Mouse (Mus musculus) lung, adult 10 weeks (tissue): ENCODE measurements around the gene Olfr429. TPM values are rescaled to one million over a fixed set of nuclear protein-coding genes. Genes with fewer than 3 reads are reported as not detected.

Experiments used
- polyA plus RNA-seq: library from polyadenylated mRNA; stranded (reverse); fragments of 350-450 nt; fragmentation: Illumina TruSeq; extraction: RNeasy Lipid Tissue Mini Kit (QIAGEN cat#74804); gene quantifications from one replicate; pipeline ENCODE4 v1.2.3, GENCODE M21; 2014; ENCODE audit warnings: low read depth, low replicate concordance; ENCODE audit not compliant: insufficient read depth

The Olfr429 gene
- not detected for polyA plus RNA-seq

DNA sequence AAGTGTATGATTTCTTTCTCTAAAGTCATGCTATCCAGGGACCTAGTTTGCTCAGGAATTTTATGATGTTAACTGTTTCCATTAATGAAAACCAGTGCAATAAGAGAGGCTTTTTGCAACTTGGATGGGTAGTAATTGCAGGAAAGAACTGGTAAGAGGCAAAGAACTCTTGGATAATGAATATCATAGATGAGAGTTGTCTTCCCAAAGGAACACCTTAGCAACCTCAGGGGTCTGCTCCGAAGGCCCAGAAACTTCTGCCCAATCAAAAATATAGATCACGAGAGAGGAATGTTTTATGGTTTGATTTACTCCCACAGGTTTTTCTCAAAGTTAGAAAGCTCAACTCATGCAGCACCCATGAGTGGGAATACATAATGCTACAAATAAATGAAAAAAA lies at the start of gene Olfr429:
Gene Olfr429 (plus strand): TSS at position 301 of the 400 bp plus-strand sequence.

DNA sequence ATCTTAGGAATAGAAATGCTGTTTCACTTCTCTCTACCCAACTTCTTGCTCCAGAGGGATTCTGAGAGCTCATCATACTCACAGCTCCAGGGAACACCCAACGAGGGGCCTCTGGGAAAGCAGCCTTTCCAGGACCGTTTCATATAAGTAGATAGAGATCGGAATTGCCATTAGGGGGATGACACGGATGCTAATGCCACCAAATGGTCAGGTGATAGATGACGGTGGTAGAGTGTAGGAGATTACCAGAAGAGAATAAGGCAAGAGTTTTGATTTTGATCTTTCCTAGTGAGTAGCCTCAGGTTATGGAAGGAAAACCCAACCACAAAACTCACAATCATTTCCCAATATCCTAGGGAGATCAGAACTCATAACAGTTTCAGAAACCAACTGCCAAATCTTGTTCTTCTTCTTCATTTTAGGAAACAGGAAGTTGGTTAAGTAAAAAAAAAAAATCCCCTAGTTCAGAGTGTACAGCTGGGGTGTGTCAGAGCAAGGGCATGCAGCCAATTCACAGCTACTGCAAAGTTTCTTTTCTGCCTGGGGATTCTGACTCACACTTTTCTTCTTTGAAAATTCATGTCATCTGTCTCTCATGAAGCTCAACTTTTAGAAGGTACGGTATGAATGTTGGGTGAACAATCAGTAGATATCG lies 43.5 kb upstream of the Olfr429 start, which contains the start of gene Olfr433:
Gene Olfr433 (plus strand): TSS at position 183 of the 655 bp plus-strand sequence.

DNA sequence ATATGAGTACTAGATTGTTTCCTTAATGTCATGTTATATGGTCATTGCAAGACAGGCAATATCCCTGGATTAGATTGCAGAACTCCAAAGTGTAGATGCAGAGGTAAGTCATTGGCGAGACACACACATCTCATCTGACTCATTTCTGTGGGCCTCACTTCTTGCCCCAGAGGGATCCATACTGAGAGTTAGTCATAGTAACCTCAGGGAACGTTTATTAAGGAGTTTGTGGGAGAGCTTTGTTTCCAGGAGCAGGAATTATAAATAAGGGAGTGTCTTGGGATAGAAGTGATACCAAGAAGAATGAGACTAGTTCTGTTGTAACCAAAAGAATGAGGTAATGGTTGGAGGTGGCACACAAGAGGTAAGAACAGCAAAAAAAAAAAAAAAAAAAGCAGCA lies 35.2 kb upstream of the Olfr429 start, which contains the start of gene Olfr432:
Gene Olfr432 (plus strand): TSS at position 313 of the 400 bp plus-strand sequence.

DNA sequence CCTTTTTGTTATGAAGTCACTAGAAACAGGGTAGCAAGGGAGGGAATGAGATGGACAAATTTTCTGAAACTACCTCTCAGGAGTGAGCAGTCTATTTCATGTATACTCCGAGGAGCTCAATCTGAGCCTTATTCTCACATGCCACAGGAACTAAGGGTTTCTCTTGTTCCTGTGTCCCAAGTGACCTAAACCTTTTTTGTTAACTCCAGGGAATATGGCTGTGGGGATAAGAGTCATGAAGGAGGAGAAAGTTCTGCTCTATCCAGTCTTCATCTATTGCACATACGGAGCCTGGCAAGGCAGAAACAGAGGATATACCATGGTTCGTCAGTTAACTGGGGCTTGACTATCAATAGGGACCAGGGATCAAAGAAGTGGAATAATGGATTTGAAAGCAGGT lies 17.8 kb upstream of the Olfr429 start, which contains the start of gene Olfr430:
Gene Olfr430 (plus strand): TSS at position 301 of the 400 bp plus-strand sequence.

DNA sequence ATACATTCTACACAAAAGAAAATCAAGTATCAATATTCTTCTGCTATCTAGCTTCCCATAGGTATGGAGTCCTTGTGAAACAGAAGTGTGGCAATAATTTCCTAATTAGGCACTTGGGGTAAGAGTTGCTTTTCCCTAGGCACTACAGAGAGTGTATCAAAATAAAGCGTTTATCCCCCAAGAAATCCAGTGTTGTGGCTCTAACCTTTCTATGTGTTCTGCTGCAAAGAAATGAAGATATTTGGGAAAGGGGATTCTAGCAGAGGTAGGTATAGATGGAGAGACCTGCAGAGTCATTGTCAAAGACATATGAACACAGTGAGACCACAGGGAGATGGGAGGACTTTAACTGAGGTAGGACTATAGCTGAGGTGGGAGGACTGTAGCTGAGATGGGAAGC lies 12.5 kb downstream of the Olfr429 start, which contains the start of gene Olfr427:
Gene Olfr427 (plus strand): TSS at position 301 of the 400 bp plus-strand sequence.

DNA sequence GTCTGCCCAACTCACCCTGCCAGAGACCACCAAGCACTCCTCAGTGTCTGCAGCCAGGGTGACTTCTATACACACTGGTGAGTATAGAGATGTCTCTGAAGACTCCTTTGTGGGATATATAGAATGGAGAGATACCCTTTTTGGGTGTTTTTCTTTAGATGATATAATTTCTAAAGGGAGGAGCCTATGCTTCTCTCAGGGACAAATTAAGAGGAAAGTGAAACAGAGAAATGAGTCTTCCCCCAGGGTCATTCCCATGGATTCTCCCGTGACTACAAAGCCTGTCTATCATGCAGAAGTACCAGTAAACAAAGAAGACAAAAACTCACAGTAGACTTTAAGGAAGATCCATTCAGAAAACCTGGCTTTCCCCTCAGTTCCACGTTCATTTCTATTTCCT lies 36.9 kb downstream of the Olfr429 start, which contains the start of gene Olfr231:
Gene Olfr231 (minus strand): TSS at position 101 of the 400 bp plus-strand sequence.

DNA sequence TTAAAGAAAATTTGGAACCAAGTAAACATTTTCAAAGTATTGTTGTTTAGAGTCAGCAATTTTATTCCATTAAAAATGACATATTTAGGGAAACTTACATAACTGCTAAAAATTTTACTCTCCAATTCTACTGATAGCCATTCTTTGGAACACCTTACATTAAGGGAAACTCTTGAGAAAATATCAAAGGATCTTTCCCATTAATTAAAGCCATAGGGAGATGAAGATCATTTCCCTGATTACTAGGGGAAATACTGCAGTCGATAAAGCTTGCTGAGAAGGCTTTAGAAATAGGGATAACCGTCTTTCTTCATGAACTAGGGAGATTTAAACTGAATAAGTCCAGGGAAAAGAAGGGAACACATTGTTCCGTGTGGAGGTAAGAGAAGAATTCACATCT lies 47.1 kb downstream of the Olfr429 start, which contains the start of gene Olfr424:
Gene Olfr424 (plus strand): TSS at position 301 of the 400 bp plus-strand sequence.

Other genes with a start within 250 kb of the Olfr429 start
- 5.9 TPM for gene Ifi211, start 171.3 kb upstream of the Olfr429 start, polyA plus RNA-seq
- gene Mndal, start 141.8 kb upstream of the Olfr429 start, polyA plus RNA-seq, result 28.8 TPM
- 13.6 TPM for gene Ifi203, start 141.7 kb upstream of the Olfr429 start, polyA plus RNA-seq
- gene Ifi202b, start 101.6 kb upstream of the Olfr429 start, polyA plus RNA-seq, result not detected
- 6.5 TPM for gene Ifi205, start 52.5 kb upstream of the Olfr429 start, polyA plus RNA-seq
- not detected for gene Olfr433, start 43.6 kb upstream of the Olfr429 start, polyA plus RNA-seq
- gene Olfr432, start 35.1 kb upstream of the Olfr429 start, polyA plus RNA-seq, result not detected
- gene Olfr430, start 17.7 kb upstream of the Olfr429 start, polyA plus RNA-seq, result not detected
- not detected for gene Olfr427, start 12.6 kb downstream of the Olfr429 start, polyA plus RNA-seq
- gene Olfr231, start 36.8 kb downstream of the Olfr429 start, polyA plus RNA-seq, result not detected
- gene Olfr424, start 47.2 kb downstream of the Olfr429 start, polyA plus RNA-seq, result not detected
- not detected for gene Olfr420, start 71.3 kb downstream of the Olfr429 start, polyA plus RNA-seq
- gene Spta1, start 88.4 kb downstream of the Olfr429 start, polyA plus RNA-seq, result 0.08 TPM
- not detected for gene Olfr419, start 167.7 kb downstream of the Olfr429 start, polyA plus RNA-seq
- gene Mptx1, start 246.2 kb downstream of the Olfr429 start, polyA plus RNA-seq, result not detected